ENCODE assay signal across 12 mouse cellular contexts in genomic region chr19:47381011-47381410, GRCm38 (mm10).
"Had no signal": no experiment of that assay in that cellular context is flagged by ENCODE, and none has a peak within 500 bp of the region (broad histone marks: within the 10 kb centered on the region; RNA-seq: fewer than 3 reads in every experiment).

No protein-coding gene starts in this region.

- DNase-seq: kidney, postnatal 10 days; kidney, postnatal 4 days; left cerebral cortex, postnatal 4 days; lung, adult 18-20 months; retina, postnatal 1 day; thymus, adult 2 months; thymus, postnatal 25 days had no signal

- H3K36me3 ChIP-seq: midbrain, embryonic 12.5 days; neural tube, embryonic 13.5 days; stomach, embryonic 15.5 days had no signal

- H3K4me2 ChIP-seq: midbrain, embryonic 12.5 days; neural tube, embryonic 13.5 days; stomach, embryonic 15.5 days had no signal

- H3K27ac ChIP-seq: layer of hippocampus, adult 2 months; midbrain, embryonic 12.5 days; neural tube, embryonic 13.5 days; stomach, embryonic 15.5 days had no signal

- H3K4me3 ChIP-seq: layer of hippocampus, adult 2 months; midbrain, embryonic 12.5 days; neural tube, embryonic 13.5 days; stomach, embryonic 15.5 days had no signal

- H3K9ac ChIP-seq: midbrain, embryonic 12.5 days; neural tube, embryonic 13.5 days; stomach, embryonic 15.5 days had no signal

- H3K9me3 ChIP-seq: midbrain, embryonic 12.5 days; neural tube, embryonic 13.5 days; stomach, embryonic 15.5 days had no signal

- H3K4me1 ChIP-seq: neural tube, embryonic 13.5 days had no signal

- ATAC-seq: midbrain, embryonic 16.5 days had no signal

- H3K27me3 ChIP-seq: midbrain, embryonic 12.5 days; neural tube, embryonic 13.5 days; stomach, embryonic 15.5 days had no signal
